Comparison of ENCODE assay signal across 8 mouse cellular contexts in the genomic region with DNA sequence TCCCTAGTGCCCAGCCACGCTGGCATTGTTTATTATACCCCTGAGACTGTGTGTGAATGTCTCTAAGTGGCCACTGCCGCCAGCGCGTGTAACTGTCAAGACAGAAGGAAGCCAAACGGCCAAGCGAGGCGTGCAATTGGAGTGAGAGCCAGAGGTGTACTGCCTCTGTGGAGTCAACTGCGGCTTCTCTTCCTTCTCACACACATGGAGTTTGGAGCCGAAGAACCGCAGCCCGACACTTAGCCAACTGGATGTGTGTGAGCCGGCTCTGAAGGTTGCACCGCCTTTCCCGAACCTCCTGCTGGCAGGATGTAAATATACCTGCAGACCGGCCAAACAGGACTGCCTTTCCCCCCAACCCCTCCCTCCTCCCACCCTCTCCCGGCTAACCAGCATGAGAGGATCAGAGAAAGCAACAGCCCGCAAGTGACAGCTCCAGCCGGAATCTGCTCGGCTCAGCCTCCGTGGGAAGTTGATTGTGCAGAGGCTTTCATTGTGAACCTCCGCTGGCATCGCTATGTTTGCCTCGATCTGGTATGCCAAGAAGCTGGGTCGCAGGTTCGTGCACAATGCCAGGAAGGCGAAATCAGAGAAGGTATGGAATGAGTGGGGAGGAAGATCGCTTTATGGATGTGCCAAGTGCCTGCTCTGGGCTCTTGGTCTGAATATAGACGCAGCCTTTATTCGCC.
DNase-seq lines count a peak whose midpoint lies in the region; ATAC-seq lines count a peak whose summit lies in the region.

No protein-coding gene starts in this region.

- intact Hi-C loops in gastrocnemius, postnatal 14 days (cut with DNase I; ENCODE audit: low total_unique reads): no loop called here

- DNase-seq in layer of hippocampus, adult 11-12 months (ENCODE audit: low spot score): peak; percentile 46
- DNase-seq in layer of hippocampus, adult 9-10 months (ENCODE audit: low spot score): no peak
- peak; percentile 26 for DNase-seq in brain, embryonic 18.5 days (ENCODE audit: low read depth, low spot score)
- DNase-seq in forebrain, embryonic 11.5 days (ENCODE audit: low spot score): peak; percentile 63
- peak; percentile 22 for DNase-seq in right cerebral cortex, postnatal 36 days (ENCODE audit: low spot score in 2 of 2)
- DNase-seq in gastrocnemius, postnatal 14 days: no peak

- no peaks in the 10 kb centered on the region for H3K27me3 ChIP-seq in forebrain, embryonic 11.5 days (ENCODE audit: control insufficient read depth, insufficient read depth, low read length)
- peaks cover 15% of the 10 kb centered on the region for H3K27me3 ChIP-seq in kidney, embryonic 15.5 days
- H3K27me3 ChIP-seq in liver, embryonic 15.5 days: peaks cover 15% of the 10 kb centered on the region; the same call in 1 of the 2 replicates

- H3K4me1 ChIP-seq in forebrain, embryonic 11.5 days (replicated peaks; ENCODE audit: control insufficient read depth, insufficient read depth, low read length): no peaks in the 10 kb centered on the region
- H3K4me1 ChIP-seq in kidney, embryonic 15.5 days: peaks cover 11% of the 10 kb centered on the region
- no peaks in the 10 kb centered on the region for H3K4me1 ChIP-seq in liver, embryonic 15.5 days (replicated peaks)

- H3K4me3 ChIP-seq in forebrain, embryonic 11.5 days (ENCODE audit: low read depth, low read length): peak overlapping the region; percentile 36
- H3K4me3 ChIP-seq in kidney, embryonic 15.5 days (replicated peaks): peak overlapping the region; percentile 38
- H3K4me3 ChIP-seq in liver, embryonic 15.5 days (replicated peaks): no peak overlapping the region

- H3K4me2 ChIP-seq in forebrain, embryonic 11.5 days (ENCODE audit: low read depth, low read length, severe bottlenecking): peak overlapping the region; percentile 52
- peak overlapping the region; percentile 68 for H3K4me2 ChIP-seq in kidney, embryonic 15.5 days
- peak overlapping the region; percentile 46 for H3K4me2 ChIP-seq in liver, embryonic 15.5 days

- H3K9me3 ChIP-seq in forebrain, embryonic 11.5 days (ENCODE audit: control insufficient read depth, low read length): no peaks in the 10 kb centered on the region
- no peaks in the 10 kb centered on the region for H3K9me3 ChIP-seq in kidney, embryonic 15.5 days (replicated peaks)
- H3K9me3 ChIP-seq in liver, embryonic 15.5 days (replicated peaks): no peaks in the 10 kb centered on the region

- no peak overlapping the region for H3K27ac ChIP-seq in forebrain, embryonic 11.5 days (ENCODE audit: low read depth, low read length)
- H3K27ac ChIP-seq in kidney, embryonic 15.5 days: no peak overlapping the region
- no peak overlapping the region for H3K27ac ChIP-seq in liver, embryonic 15.5 days (replicated peaks)

- H3K36me3 ChIP-seq in forebrain, embryonic 11.5 days (ENCODE audit: control insufficient read depth, insufficient read depth, low read length): no peaks in the 10 kb centered on the region
- no peaks in the 10 kb centered on the region for H3K36me3 ChIP-seq in kidney, embryonic 15.5 days
- no peaks in the 10 kb centered on the region for H3K36me3 ChIP-seq in liver, embryonic 15.5 days (replicated peaks)

- WGBS in forebrain, embryonic 11.5 days: 2% methylated on average over 29 of the region's 29 CpGs
- 2% methylated on average over 29 of the region's 29 CpGs for WGBS in kidney, embryonic 15.5 days
- 2% methylated on average over 29 of the region's 29 CpGs for WGBS in liver, embryonic 15.5 days (ENCODE audit: insufficient replicate concordance)

- peak; percentile 70 for ATAC-seq in forebrain, embryonic 11.5 days (replicated peaks; ENCODE audit: low FRiP score)
- ATAC-seq in kidney, embryonic 15.5 days (replicated peaks; ENCODE audit: low FRiP score): peak; percentile 77
- no peak for ATAC-seq in liver, embryonic 15.5 days (ENCODE audit: insufficient read depth)

- H3K9ac ChIP-seq in forebrain, embryonic 11.5 days (ENCODE audit: low read length): peak overlapping the region; percentile 14
- peak overlapping the region; percentile 26; the same call in 1 of the 2 replicates for H3K9ac ChIP-seq in kidney, embryonic 15.5 days
- no peak overlapping the region for H3K9ac ChIP-seq in liver, embryonic 15.5 days

Comparison
In these comparisons a context has a peak if more than half of its experiments do, and no peak if none do; other contexts are left out.
1. DNase-seq: peak in layer of hippocampus, adult 11-12 months (single experiment), brain, embryonic 18.5 days (single experiment), forebrain, embryonic 11.5 days (single experiment) and right cerebral cortex, postnatal 36 days (2 of 2); none in layer of hippocampus, adult 9-10 months (single experiment) and gastrocnemius, postnatal 14 days (single experiment).
2. Peak in every context shown above with its lines, with median percentiles within 50 percentile points of each other: H3K4me2 ChIP-seq.